Mouse (Mus musculus) ES-Bruce4 (cell line): Measurements from ENCODE around the gene Sept8.

ENCODE experiments used
- CTCF ChIP-seq: IDR thresholded peaks from one replicate; pipeline ENCODE4 v1.8.1; 2011; ENCODE audit warnings: low read depth, low read length
- POLR2A ChIP-seq: IDR thresholded peaks from one replicate; pipeline ENCODE4 v1.8.1; 2011; ENCODE audit warnings: low read length; ENCODE audit not compliant: insufficient read depth

- TF ChIP-seq CTCF (no peak), POLR2A (no peak)
Measured at GRCm38 (mm10) chr11:53547566-53547965, 28.5 kb downstream of the Sept8 start.
